Mouse (Mus musculus): Measurements from ENCODE around the gene Sppl3. TPM values are rescaled to one million over a fixed set of nuclear protein-coding genes. Genes with fewer than 3 reads are reported as not detected.

The Sppl3 gene
- total RNA-seq, 2 experiments from 2014 or later = 19.6 to 20.3 TPM

Other genes starting within 250 kb of the Sppl3 start
- 10 to 100 TPM; 21.7 to 22.1 TPM for gene Ankrd13a, start 236.5 kb upstream of the Sppl3 start, total RNA-seq (2021)
- 10 to 100 TPM; 16.1 to 21.7 TPM for gene Git2, start 235.6 kb upstream of the Sppl3 start, total RNA-seq (2021)
- gene 1500011B03Rik, start 187.7 kb upstream of the Sppl3 start, total RNA-seq (2021) = 1 to 10 TPM; 5.6 to 7.0 TPM
- not detected for gene 4930519G04Rik, start 157.5 kb upstream of the Sppl3 start, total RNA-seq (2021)
- gene Gm9936, start 152.5 kb upstream of the Sppl3 start, total RNA-seq (2021) = not detected
- 1 to 10 TPM; 1.0 to 1.5 TPM for gene Oasl2, start 114.2 kb upstream of the Sppl3 start, total RNA-seq (2021)
- gene Oasl1, start 87.9 kb upstream of the Sppl3 start, total RNA-seq (2021) = under 1 TPM; 0.38 to 0.51 TPM
- gene 2210016L21Rik, start 69.0 kb upstream of the Sppl3 start, total RNA-seq (2021) = 10 to 100 TPM; 25.3 to 26.9 TPM
- not detected for gene Hnf1a, start 40.0 kb upstream of the Sppl3 start, total RNA-seq (2021)
- gene Gm10401, start 87.2 kb downstream of the Sppl3 start, total RNA-seq (2021) = not detected
- 10 to 100 TPM; 65.8 TPM for gene Acads, start 108.2 kb downstream of the Sppl3 start, total RNA-seq (2021)
- 10 to 100 TPM; 10.2 to 12.9 TPM for gene Unc119b, start 123.8 kb downstream of the Sppl3 start, total RNA-seq (2021)
- 100 to 1,000 TPM; 156 to 196 TPM for gene Mlec, start 147.0 kb downstream of the Sppl3 start, total RNA-seq (2021)
- gene Cabp1, start 183.2 kb downstream of the Sppl3 start, total RNA-seq (2021) = 1 to 10 TPM; 1.6 TPM
- 10 to 100 TPM; 29.2 to 30.7 TPM for gene Pop5, start 224.7 kb downstream of the Sppl3 start, total RNA-seq (2021)

All from gastrocnemius, postnatal 25 days (tissue).